ENCODE assay signal across 9 mouse cellular contexts in the genomic region with DNA sequence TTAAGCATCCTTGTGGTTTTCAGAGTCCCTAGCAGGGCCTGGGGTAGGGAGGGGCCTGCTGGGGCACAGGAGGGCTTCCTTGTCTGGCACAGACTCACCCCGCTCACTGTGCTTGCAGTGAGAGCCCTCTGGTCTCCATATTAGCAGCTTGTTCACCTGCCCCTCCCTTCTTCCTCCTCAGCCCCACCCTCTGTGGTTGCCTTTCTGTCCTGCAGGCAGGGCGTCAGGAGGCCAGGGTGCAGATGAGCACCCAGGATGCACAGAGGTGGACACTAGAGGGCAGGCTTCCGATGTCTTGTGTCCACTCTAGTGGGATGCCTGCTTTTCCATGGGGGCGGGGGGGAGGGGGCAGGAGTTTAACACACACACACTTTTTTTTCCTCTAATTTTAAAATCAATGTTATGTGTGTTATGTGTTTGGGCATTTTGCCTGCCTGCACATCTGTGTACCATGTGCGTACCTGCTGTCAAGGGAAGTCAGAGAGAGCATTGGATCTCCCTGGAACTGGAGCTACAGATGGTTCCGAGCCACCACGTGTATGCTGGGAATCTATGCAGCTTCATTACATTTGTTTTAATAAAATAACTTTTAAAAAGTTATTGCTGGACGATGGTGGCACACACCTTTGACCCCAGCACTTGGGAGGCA. TPM values are rescaled to one million over a fixed set of nuclear protein-coding genes. Genes with fewer than 3 reads are reported as not detected.
DNase-seq lines count a peak whose midpoint lies in the region; ATAC-seq and TF ChIP-seq lines count a peak whose summit lies in the region.
"Had no signal": no experiment of that assay in that cellular context is flagged by ENCODE, and none has a peak within 500 bp of the region (broad histone marks: within the 10 kb centered on the region; RNA-seq: fewer than 3 reads in every experiment).

No protein-coding gene starts in this region.

- peaks cover 4% of the 10 kb centered on the region; the same call in 1 of the 2 replicates for H3K4me1 ChIP-seq in forebrain, postnatal 0 days (ENCODE audit: insufficient read depth)
- H3K4me1 ChIP-seq in forebrain, embryonic 13.5 days, result peaks cover 7% of the 10 kb centered on the region; the same call in 1 of the 2 replicates
- peaks cover 17% of the 10 kb centered on the region for H3K4me1 ChIP-seq in lung, embryonic 15.5 days
- H3K4me1 ChIP-seq in stomach, embryonic 15.5 days, result peaks cover 14% of the 10 kb centered on the region

- H3K27me3 ChIP-seq in forebrain, postnatal 0 days (ENCODE audit: insufficient read depth, low read length), result no peaks in the 10 kb centered on the region
- H3K27me3 ChIP-seq in forebrain, embryonic 13.5 days, result no peaks in the 10 kb centered on the region
- no peaks in the 10 kb centered on the region for H3K27me3 ChIP-seq in lung, embryonic 15.5 days
- no peaks in the 10 kb centered on the region for H3K27me3 ChIP-seq in stomach, embryonic 15.5 days (replicated peaks)
- H3K27me3 ChIP-seq: megakaryocyte, embryonic 14.5 days had no signal

- H3K27ac ChIP-seq in forebrain, postnatal 0 days (ENCODE audit: low read depth, low read length), result no peak overlapping the region
- H3K27ac ChIP-seq in forebrain, embryonic 13.5 days, result no peak overlapping the region
- H3K27ac ChIP-seq in lung, embryonic 15.5 days, result peak overlapping the region; percentile 80; the same call in 1 of the 2 replicates
- H3K27ac ChIP-seq in stomach, embryonic 15.5 days, result no peak overlapping the region; the same call in 1 of the 2 replicates

- 44% methylated on average over 8 of the region's 8 CpGs for WGBS in forebrain, postnatal 0 days
- 48% methylated on average over 7 of the region's 8 CpGs for WGBS in forebrain, embryonic 13.5 days
- WGBS in lung, embryonic 15.5 days, result 45% methylated on average over 8 of the region's 8 CpGs
- 36% methylated on average over 8 of the region's 8 CpGs for WGBS in stomach, embryonic 15.5 days

- no peak overlapping the region for H3K9ac ChIP-seq in forebrain, postnatal 0 days
- no peak overlapping the region for H3K9ac ChIP-seq in forebrain, embryonic 13.5 days
- H3K9ac ChIP-seq in lung, embryonic 15.5 days, result no peak overlapping the region
- H3K9ac ChIP-seq in stomach, embryonic 15.5 days, result no peak overlapping the region

- no peak for ATAC-seq in forebrain, postnatal 0 days
- no peak for ATAC-seq in forebrain, embryonic 13.5 days
- ATAC-seq in lung, embryonic 15.5 days (ENCODE audit: borderline replicate concordance, extremely low read depth, low FRiP score, low TSS enrichment), result peak; percentile 37; the same call in 1 of the 2 replicates
- peak; percentile 51 for ATAC-seq in stomach, embryonic 15.5 days (ENCODE audit: insufficient read depth, low FRiP score, low read depth)

- H3K4me2 ChIP-seq in forebrain, postnatal 0 days (ENCODE audit: low read depth), result no peak overlapping the region
- no peak overlapping the region for H3K4me2 ChIP-seq in forebrain, embryonic 13.5 days
- H3K4me2 ChIP-seq in lung, embryonic 15.5 days, result no peak overlapping the region
- no peak overlapping the region for H3K4me2 ChIP-seq in stomach, embryonic 15.5 days

- H3K9me3 ChIP-seq in forebrain, postnatal 0 days (ENCODE audit: low read length), result no peaks in the 10 kb centered on the region
- H3K9me3 ChIP-seq in forebrain, embryonic 13.5 days (replicated peaks), result no peaks in the 10 kb centered on the region
- no peaks in the 10 kb centered on the region for H3K9me3 ChIP-seq in lung, embryonic 15.5 days
- H3K9me3 ChIP-seq in stomach, embryonic 15.5 days, result no peaks in the 10 kb centered on the region
- H3K9me3 ChIP-seq: megakaryocyte, embryonic 14.5 days had no signal

- peaks cover 5% of the 10 kb centered on the region; the same call in 1 of the 2 replicates for H3K36me3 ChIP-seq in forebrain, postnatal 0 days (ENCODE audit: insufficient read depth)
- H3K36me3 ChIP-seq in forebrain, embryonic 13.5 days (ENCODE audit: poor library complexity, severe bottlenecking), result no peaks in the 10 kb centered on the region
- H3K36me3 ChIP-seq in lung, embryonic 15.5 days, result no peaks in the 10 kb centered on the region
- no peaks in the 10 kb centered on the region for H3K36me3 ChIP-seq in stomach, embryonic 15.5 days

- peak; percentile 41 for TF ChIP-seq CTCF in forebrain, postnatal 0 days (IDR thresholded peaks at IDR 0.05; ENCODE audit: low read depth)

- H3K4me3 ChIP-seq in forebrain, postnatal 0 days (ENCODE audit: low read depth, low read length), result no peak overlapping the region
- no peak overlapping the region for H3K4me3 ChIP-seq in forebrain, embryonic 13.5 days
- H3K4me3 ChIP-seq in lung, embryonic 15.5 days, result no peak overlapping the region
- no peak overlapping the region for H3K4me3 ChIP-seq in stomach, embryonic 15.5 days (replicated peaks)

- no peak for DNase-seq in forebrain, postnatal 0 days
- peak; percentile 40 to 41 for DNase-seq in B cell, adult 2 months
- peak; percentile 26 for DNase-seq in c-Kit-positive CD71-negative TER-119-negative erythroid progenitor cells, embryonic 14.5 days (ENCODE audit: low read depth)
- peak; percentile 81 for DNase-seq in induced T-regulatory cell, adult 2 months (ENCODE audit: low read depth)
- no peak for DNase-seq in MN1 (ENCODE audit: low spot score)

RNA-seq across cellular contexts. Expression of a gene that starts 2.0 kb away (rescaled TPM):
- total RNA-seq in forebrain, postnatal 0 days (2014; rRNA removed), result 65.3 and 72.9 TPM in 2 replicates
- 34.8 and 42.3 TPM in 2 replicates for polyA plus RNA-seq in forebrain, postnatal 0 days (2015; fragmentation: Nextera tagmentation; extraction: Ambion mirVana)
- polyA plus RNA-seq in forebrain, embryonic 13.5 days (2015; fragmentation: Nextera tagmentation; extraction: Ambion mirVana), result 10.0 and 10.8 TPM in 2 replicates
- polyA plus RNA-seq in lung, embryonic 15.5 days (2015; fragmentation: Nextera tagmentation; extraction: Ambion mirVana), result 25.0 and 26.2 TPM in 2 replicates
- 17.4 and 19.7 TPM in 2 replicates for polyA plus RNA-seq in stomach, embryonic 15.5 days (2015; fragmentation: Nextera tagmentation; extraction: Ambion mirVana)

RNA-seq across cellular contexts. Expression of a gene that starts 14.6 kb away (rescaled TPM):
- total RNA-seq in forebrain, postnatal 0 days (2014; rRNA removed), result 32.4 and 35.5 TPM in 2 replicates
- polyA plus RNA-seq in forebrain, postnatal 0 days (2015; fragmentation: Nextera tagmentation; extraction: Ambion mirVana), result 31.3 and 33.2 TPM in 2 replicates
- polyA plus RNA-seq in forebrain, embryonic 13.5 days (2015; fragmentation: Nextera tagmentation; extraction: Ambion mirVana), result 14.5 and 16.5 TPM in 2 replicates
- polyA plus RNA-seq in lung, embryonic 15.5 days (2015; fragmentation: Nextera tagmentation; extraction: Ambion mirVana), result 25.9 and 26.1 TPM in 2 replicates
- polyA plus RNA-seq in stomach, embryonic 15.5 days (2015; fragmentation: Nextera tagmentation; extraction: Ambion mirVana), result 18.3 and 20.3 TPM in 2 replicates

RNA-seq across cellular contexts. Expression of a gene that starts 20.0 kb away (rescaled TPM):
- total RNA-seq in forebrain, postnatal 0 days (2014; rRNA removed), result 114 and 123 TPM in 2 replicates
- polyA plus RNA-seq in forebrain, postnatal 0 days (2015; fragmentation: Nextera tagmentation; extraction: Ambion mirVana), result 119 and 123 TPM in 2 replicates
- 48.8 and 48.9 TPM in 2 replicates for polyA plus RNA-seq in forebrain, embryonic 13.5 days (2015; fragmentation: Nextera tagmentation; extraction: Ambion mirVana)
- polyA plus RNA-seq in lung, embryonic 15.5 days (2015; fragmentation: Nextera tagmentation; extraction: Ambion mirVana), result 53.6 and 60.6 TPM in 2 replicates
- polyA plus RNA-seq in stomach, embryonic 15.5 days (2015; fragmentation: Nextera tagmentation; extraction: Ambion mirVana), result 21.8 and 22.1 TPM in 2 replicates

RNA-seq across cellular contexts. Expression of a gene that starts 26.1 kb away (rescaled TPM):
- total RNA-seq in forebrain, postnatal 0 days (2014; rRNA removed), result 0.38 and 1.0 TPM in 2 replicates
- 0.26 and 0.45 TPM in 2 replicates for polyA plus RNA-seq in forebrain, postnatal 0 days (2015; fragmentation: Nextera tagmentation; extraction: Ambion mirVana)
- polyA plus RNA-seq in forebrain, embryonic 13.5 days (2015; fragmentation: Nextera tagmentation; extraction: Ambion mirVana), result 0.18 and 0.39 TPM in 2 replicates
- polyA plus RNA-seq in lung, embryonic 15.5 days (2015; fragmentation: Nextera tagmentation; extraction: Ambion mirVana), result 0.29 TPM in 1 of 2 replicates, not detected in the other
- 0.09 and 0.12 TPM in 2 replicates for polyA plus RNA-seq in stomach, embryonic 15.5 days (2015; fragmentation: Nextera tagmentation; extraction: Ambion mirVana)

RNA-seq across cellular contexts. Expression of a gene that starts 26.9 kb away (rescaled TPM):
- 6.4 and 11.8 TPM in 2 replicates for total RNA-seq in forebrain, postnatal 0 days (2014; rRNA removed)
- polyA plus RNA-seq in forebrain, postnatal 0 days (2015; fragmentation: Nextera tagmentation; extraction: Ambion mirVana), result 5.6 and 8.2 TPM in 2 replicates
- 1.7 and 3.4 TPM in 2 replicates for polyA plus RNA-seq in forebrain, embryonic 13.5 days (2015; fragmentation: Nextera tagmentation; extraction: Ambion mirVana)
- 0.30 and 0.39 TPM in 2 replicates for polyA plus RNA-seq in lung, embryonic 15.5 days (2015; fragmentation: Nextera tagmentation; extraction: Ambion mirVana)
- polyA plus RNA-seq in stomach, embryonic 15.5 days (2015; fragmentation: Nextera tagmentation; extraction: Ambion mirVana), result 0.36 and 0.61 TPM in 2 replicates

Comparison
In these comparisons a context has a peak if more than half of its experiments do, and no peak if none do; other contexts are left out.
1. ATAC-seq: peak in lung, embryonic 15.5 days (single experiment) and stomach, embryonic 15.5 days (single experiment); none in forebrain, postnatal 0 days (single experiment) and forebrain, embryonic 13.5 days (single experiment).
2. DNase-seq: peak in B cell, adult 2 months (2 of 2), c-Kit-positive CD71-negative TER-119-negative erythroid progenitor cells, embryonic 14.5 days (single experiment) and induced T-regulatory cell, adult 2 months (single experiment); none in forebrain, postnatal 0 days (single experiment) and MN1 (single experiment).